Mouse (Mus musculus): Measurements from ENCODE around the gene Tada3. TPM values are rescaled to one million over a fixed set of nuclear protein-coding genes. Genes with fewer than 3 reads are reported as not detected.

Gene Tada3
- polyA plus RNA-seq, 1 experiment: 41.0 TPM

GRCm38 (mm10) chr6:113353696-113354095 is 24.0 kb downstream of the Tada3 start:
- no peaks in the 10 kb centered on the region for H3K27me3 ChIP-seq (ENCODE audit: control insufficient read depth, insufficient read depth, low read length, poor library complexity, severe bottlenecking)
- H3K27ac ChIP-seq (ENCODE audit: insufficient read depth, low read length): no peak overlapping the region
- no peak overlapping the region for H3K4me3 ChIP-seq (ENCODE audit: low read depth, low read length)
- no peaks in the 10 kb centered on the region for H3K9me3 ChIP-seq (replicated peaks; ENCODE audit: control insufficient read depth, insufficient read depth, low read length, poor library complexity, severe bottlenecking)
- no peak overlapping the region for H3K9ac ChIP-seq (ENCODE audit: low read depth, poor library complexity, severe bottlenecking)
- no peaks in the 10 kb centered on the region for H3K4me1 ChIP-seq (ENCODE audit: control insufficient read depth, insufficient read depth, low read length)
- TF ChIP-seq EP300 (IDR thresholded peaks at IDR 0.05; ENCODE audit: insufficient read depth, low read depth, low read length) (no peak), POLR2A (IDR thresholded peaks at IDR 0.05; ENCODE audit: insufficient read depth, low read length) (no peak), CTCF (IDR thresholded peaks at IDR 0.05; ENCODE audit: low read depth, low read length) (no peak)
- H3K36me3 ChIP-seq (ENCODE audit: control insufficient read depth, insufficient read depth, low read length, poor library complexity, severe bottlenecking): no peaks in the 10 kb centered on the region

- no peaks in the 10 kb centered on the region for H3K4me1 ChIP-seq (ENCODE audit: control insufficient read depth, insufficient read depth, low read length)
- H3K4me3 ChIP-seq (ENCODE audit: low read depth, low read length): no peak overlapping the region
- H3K9ac ChIP-seq (ENCODE audit: low read depth, poor library complexity, severe bottlenecking): no peak overlapping the region
- no peaks in the 10 kb centered on the region for H3K27me3 ChIP-seq (ENCODE audit: control insufficient read depth, insufficient read depth, low read length, poor library complexity, severe bottlenecking)
- H3K36me3 ChIP-seq (ENCODE audit: control insufficient read depth, insufficient read depth, low read length, poor library complexity, severe bottlenecking): no peaks in the 10 kb centered on the region
- no peak overlapping the region for H3K27ac ChIP-seq (ENCODE audit: insufficient read depth, low read length)
- TF ChIP-seq POLR2A (IDR thresholded peaks at IDR 0.05; ENCODE audit: insufficient read depth, low read length): no peak
- H3K9me3 ChIP-seq (replicated peaks; ENCODE audit: control insufficient read depth, insufficient read depth, low read length, poor library complexity, severe bottlenecking): no peaks in the 10 kb centered on the region
Observed at GRCm38 (mm10) chr6:113352820-113353219, 24.9 kb downstream of the Tada3 start.

GRCm38 (mm10) chr6:113351653-113352052 is 26.0 kb downstream of the Tada3 start:
- no peaks in the 10 kb centered on the region for H3K36me3 ChIP-seq (ENCODE audit: control insufficient read depth, insufficient read depth, low read length, poor library complexity, severe bottlenecking)
- no peak for TF ChIP-seq POLR2A (IDR thresholded peaks at IDR 0.05; ENCODE audit: insufficient read depth, low read length)
- TF ChIP-seq EP300 (IDR thresholded peaks at IDR 0.05; ENCODE audit: insufficient read depth, low read depth, low read length): no peak
- no peak for TF ChIP-seq CTCF (IDR thresholded peaks at IDR 0.05; ENCODE audit: low read depth, low read length)
- H3K4me3 ChIP-seq (ENCODE audit: low read depth, low read length): no peak overlapping the region
- no peaks in the 10 kb centered on the region for H3K4me1 ChIP-seq (ENCODE audit: control insufficient read depth, insufficient read depth, low read length)
- H3K9me3 ChIP-seq (replicated peaks; ENCODE audit: control insufficient read depth, insufficient read depth, low read length, poor library complexity, severe bottlenecking): no peaks in the 10 kb centered on the region
- H3K27me3 ChIP-seq (ENCODE audit: control insufficient read depth, insufficient read depth, low read length, poor library complexity, severe bottlenecking): no peaks in the 10 kb centered on the region
- no peak overlapping the region for H3K27ac ChIP-seq (ENCODE audit: insufficient read depth, low read length)
- no peak overlapping the region for H3K9ac ChIP-seq (ENCODE audit: low read depth, poor library complexity, severe bottlenecking)

GRCm38 (mm10) chr6:113351161-113351560 is 26.5 kb downstream of the Tada3 start:
- Histone ChIP-seq H3K27me3 (ENCODE audit: control insufficient read depth, insufficient read depth, low read length, poor library complexity, severe bottlenecking) (no peaks in the 10 kb centered on the region), H3K9ac (ENCODE audit: low read depth, poor library complexity, severe bottlenecking) (no peak overlapping the region), H3K4me1 (ENCODE audit: control insufficient read depth, insufficient read depth, low read length) (no peaks in the 10 kb centered on the region), H3K9me3 (replicated peaks; ENCODE audit: control insufficient read depth, insufficient read depth, low read length, poor library complexity, severe bottlenecking) (no peaks in the 10 kb centered on the region), H3K36me3 (ENCODE audit: control insufficient read depth, insufficient read depth, low read length, poor library complexity, severe bottlenecking) (no peaks in the 10 kb centered on the region), H3K27ac (ENCODE audit: insufficient read depth, low read length) (no peak overlapping the region), H3K4me3 (ENCODE audit: low read depth, low read length) (no peak overlapping the region)
- TF ChIP-seq CTCF (IDR thresholded peaks at IDR 0.05; ENCODE audit: low read depth, low read length): no peak
- no peak for TF ChIP-seq EP300 (IDR thresholded peaks at IDR 0.05; ENCODE audit: insufficient read depth, low read depth, low read length)
- no peak for TF ChIP-seq POLR2A (IDR thresholded peaks at IDR 0.05; ENCODE audit: insufficient read depth, low read length)

- no peaks in the 10 kb centered on the region for H3K4me1 ChIP-seq (ENCODE audit: control insufficient read depth, insufficient read depth, low read length)
- TF ChIP-seq EP300 (IDR thresholded peaks at IDR 0.05; ENCODE audit: insufficient read depth, low read depth, low read length) (no peak), POLR2A (IDR thresholded peaks at IDR 0.05; ENCODE audit: insufficient read depth, low read length) (no peak), CTCF (IDR thresholded peaks at IDR 0.05; ENCODE audit: low read depth, low read length) (no peak)
- no peaks in the 10 kb centered on the region for H3K27me3 ChIP-seq (ENCODE audit: control insufficient read depth, insufficient read depth, low read length, poor library complexity, severe bottlenecking)
- H3K36me3 ChIP-seq (ENCODE audit: control insufficient read depth, insufficient read depth, low read length, poor library complexity, severe bottlenecking): no peaks in the 10 kb centered on the region
- no peak overlapping the region for H3K4me3 ChIP-seq (ENCODE audit: low read depth, low read length)
- 0 out of 2 replicates have a peak overlapping the region, but pooled peaks have one; percentile 20 for H3K27ac ChIP-seq (ENCODE audit: insufficient read depth, low read length)
- H3K9ac ChIP-seq (ENCODE audit: low read depth, poor library complexity, severe bottlenecking): no peak overlapping the region
- no peaks in the 10 kb centered on the region for H3K9me3 ChIP-seq (replicated peaks; ENCODE audit: control insufficient read depth, insufficient read depth, low read length, poor library complexity, severe bottlenecking)
Observed at GRCm38 (mm10) chr6:113350538-113350937, 27.1 kb downstream of the Tada3 start.

- no peak overlapping the region for H3K9ac ChIP-seq (ENCODE audit: low read depth, poor library complexity, severe bottlenecking)
- no peaks in the 10 kb centered on the region for H3K4me1 ChIP-seq (ENCODE audit: control insufficient read depth, insufficient read depth, low read length)
- TF ChIP-seq EP300 (IDR thresholded peaks at IDR 0.05; ENCODE audit: insufficient read depth, low read depth, low read length) (no peak), POLR2A (IDR thresholded peaks at IDR 0.05; ENCODE audit: insufficient read depth, low read length) (no peak), CTCF (IDR thresholded peaks at IDR 0.05; ENCODE audit: low read depth, low read length) (no peak)
- H3K27me3 ChIP-seq (ENCODE audit: control insufficient read depth, insufficient read depth, low read length, poor library complexity, severe bottlenecking): no peaks in the 10 kb centered on the region
- H3K36me3 ChIP-seq (ENCODE audit: control insufficient read depth, insufficient read depth, low read length, poor library complexity, severe bottlenecking): no peaks in the 10 kb centered on the region
- no peak overlapping the region for H3K4me3 ChIP-seq (ENCODE audit: low read depth, low read length)
- no peaks in the 10 kb centered on the region for H3K9me3 ChIP-seq (replicated peaks; ENCODE audit: control insufficient read depth, insufficient read depth, low read length, poor library complexity, severe bottlenecking)
- no peak overlapping the region for H3K27ac ChIP-seq (ENCODE audit: insufficient read depth, low read length)
Observed at GRCm38 (mm10) chr6:113346897-113347296, 30.8 kb downstream of the Tada3 start.
